Mouse (Mus musculus) heart, adult 2 months (tissue): ENCODE measurements around the gene Veph1.

Experiments
- CTCF ChIP-seq: fragments of 200-600 bp; IDR thresholded peaks from 2 replicates; pipeline ENCODE4 v1.8.1; 2022; ENCODE audit warnings: antibody characterized with exemption, mild to moderate bottlenecking, moderate library complexity
- EP300 ChIP-seq: fragments of 200-500 bp; IDR thresholded peaks from 2 replicates; pipeline ENCODE4 v1.6.1; 2011; ENCODE audit warnings: low read depth, low read length, control low read depth; ENCODE audit not compliant: insufficient read depth
- POLR2A ChIP-seq: fragments of 200-500 bp; IDR thresholded peaks from 2 replicates; pipeline ENCODE4 v1.6.1; 2011; ENCODE audit warnings: mild to moderate bottlenecking, low read depth, low read length, control low read depth; ENCODE audit not compliant: insufficient read depth

- TF ChIP-seq CTCF (peak; percentile 62), EP300 (no peak), POLR2A (no peak)
Observed at GRCm38 (mm10) chr3:66004220-66004951, 292.3 kb downstream of the Veph1 start.
